Mouse (Mus musculus) G1E (cell line): ENCODE measurements around the gene Dclk2. TPM values are rescaled to one million over a fixed set of nuclear protein-coding genes. Genes with fewer than 3 reads are reported as not detected.

Experiments used
- ATAC-seq: 2 replicates; pipeline ENCODE4 v1.8.0; 2016; ENCODE audit warnings: mild to moderate bottlenecking; ENCODE audit not compliant: insufficient number of reproducible peaks, poor library complexity, low FRiP score, severe bottlenecking; ENCODE audit errors: extremely low read depth
- DNase-seq: peaks from one replicate; pipeline ENCODE4 v3.0.0; 2012; ENCODE audit warnings: low spot score
- H3K27me3 ChIP-seq: 2 replicates; pipeline ENCODE4 v1.6.1; 2012; ENCODE audit warnings: mild to moderate bottlenecking, low read length, inconsistent platforms; ENCODE audit not compliant: insufficient read depth
- H3K36me3 ChIP-seq: replicated peaks from 2 replicates; pipeline ENCODE3; 2012; ENCODE audit warnings: mild to moderate bottlenecking, inconsistent platforms
- H3K4me1 ChIP-seq: 2 replicates; pipeline ENCODE4 v1.6.1; 2012; ENCODE audit warnings: low read depth, low read length, inconsistent platforms, mixed read lengths; ENCODE audit not compliant: insufficient read depth
- H3K4me3 ChIP-seq: 2 replicates; pipeline ENCODE4 v1.5.1; 2012; ENCODE audit warnings: low read depth, mild to moderate bottlenecking, inconsistent platforms, low read length, moderate library complexity, mixed read lengths
- H3K9me3 ChIP-seq: replicated peaks from 2 replicates; pipeline ENCODE4 v1.6.1; 2012; ENCODE audit warnings: inconsistent platforms
- CTCF ChIP-seq: IDR thresholded peaks from 2 replicates; pipeline ENCODE4 v1.5.1; 2012; ENCODE audit warnings: low read depth, low read length, inconsistent platforms, mixed read lengths
- GATA1 ChIP-seq: IDR thresholded peaks from 2 replicates; pipeline ENCODE4 v1.6.1; 2012; ENCODE audit warnings: borderline replicate concordance, low read length, inconsistent platforms, mixed read lengths
- GATA2 ChIP-seq: IDR thresholded peaks from 2 replicates; pipeline ENCODE4 v1.6.1; 2012; ENCODE audit warnings: low read depth, low read length, inconsistent platforms, borderline replicate concordance
- POLR2AphosphoS5 ChIP-seq: IDR thresholded peaks from 2 replicates; pipeline ENCODE4 v1.6.1; 2012; ENCODE audit warnings: low read depth, low read length, inconsistent platforms; ENCODE audit not compliant: insufficient replicate concordance
- TAL1 ChIP-seq: conservative IDR thresholded peaks from 2 replicates; pipeline ENCODE4 v1.6.1; 2012; ENCODE audit warnings: low read depth, low read length, inconsistent platforms, mixed read lengths
- polyA plus RNA-seq: library from polyadenylated mRNA; stranded (reverse); fragments of >175 nt; gene quantifications from 2 replicates; pipeline ENCODE4 v1.2.3, GENCODE M21; 2012
- total RNA-seq, 2 experiments: library from RNA; stranded (forward) in 1 of 2; stranded (reverse) in 1 of 2; fragments of 200-1000 nt in 1 of 2; fragments of >200 nt in 1 of 2; fragmentation: Nextera tagmentation in 1 of 2; gene quantifications; 2 replicates each; pipeline ENCODE4 v1.2.3; 2014 to 2017

The Dclk2 gene
- total and polyA plus RNA-seq, 3 experiments, result 0.11 to 5.3 TPM; not detected in 1

DNA sequence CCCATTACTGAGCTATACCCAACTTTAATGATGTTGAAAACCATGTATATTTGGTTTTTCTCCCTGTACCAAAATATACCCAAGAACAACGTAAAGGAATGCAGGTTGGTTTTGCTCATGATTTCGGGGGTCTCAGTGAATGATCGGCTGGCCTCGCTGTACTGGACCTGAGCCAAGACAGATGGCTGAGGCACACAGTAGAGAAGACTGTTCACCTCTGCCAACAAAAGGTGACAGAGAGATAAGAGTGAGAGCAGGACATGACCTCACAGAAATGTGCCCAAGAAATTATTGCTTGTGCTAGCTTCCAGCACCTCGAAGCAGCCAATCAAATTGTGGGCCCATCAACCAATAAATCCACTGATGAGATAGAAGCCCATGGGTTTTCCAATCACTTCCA is 22.3 kb downstream of the Dclk2 start:
- peaks cover 3% of the 10 kb centered on the region; the same call in 1 of the 2 replicates for H3K27me3 ChIP-seq
- TF ChIP-seq TAL1 (no peak), GATA2 (no peak), CTCF (no peak), POLR2AphosphoS5 (no peak), GATA1 (no peak)
- no peaks in the 10 kb centered on the region for H3K36me3 ChIP-seq
- ATAC-seq, result no peak
- no peak overlapping the region for H3K4me3 ChIP-seq
- DNase-seq, result no peak
- H3K4me1 ChIP-seq, result no peaks in the 10 kb centered on the region
- H3K9me3 ChIP-seq, result no peaks in the 10 kb centered on the region

DNA sequence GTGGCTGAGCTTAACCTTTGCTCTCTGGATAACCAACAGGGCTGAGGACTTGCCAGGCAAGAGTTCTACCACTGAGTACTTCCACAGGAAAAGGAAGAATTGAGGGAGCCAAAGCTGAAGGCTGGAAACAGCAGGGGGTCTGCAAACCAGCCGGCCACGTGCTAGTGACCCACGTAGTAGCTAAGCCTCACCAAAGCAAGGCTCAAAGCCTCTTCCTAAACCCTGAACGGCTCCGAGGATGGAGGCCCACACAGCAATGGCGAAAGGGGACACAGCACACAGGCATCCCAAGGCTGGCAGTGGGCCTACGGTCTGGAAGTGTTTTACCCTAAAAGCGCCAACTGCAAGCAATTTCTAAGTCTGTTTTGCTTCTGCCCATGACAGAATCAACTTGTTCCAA is 23.1 kb downstream of the Dclk2 start:
- no peak for TF ChIP-seq POLR2AphosphoS5
- TF ChIP-seq GATA2, result no peak
- no peak for TF ChIP-seq CTCF
- TF ChIP-seq TAL1, result no peak
- ATAC-seq, result no peak
- H3K4me3 ChIP-seq, result no peak overlapping the region

DNA sequence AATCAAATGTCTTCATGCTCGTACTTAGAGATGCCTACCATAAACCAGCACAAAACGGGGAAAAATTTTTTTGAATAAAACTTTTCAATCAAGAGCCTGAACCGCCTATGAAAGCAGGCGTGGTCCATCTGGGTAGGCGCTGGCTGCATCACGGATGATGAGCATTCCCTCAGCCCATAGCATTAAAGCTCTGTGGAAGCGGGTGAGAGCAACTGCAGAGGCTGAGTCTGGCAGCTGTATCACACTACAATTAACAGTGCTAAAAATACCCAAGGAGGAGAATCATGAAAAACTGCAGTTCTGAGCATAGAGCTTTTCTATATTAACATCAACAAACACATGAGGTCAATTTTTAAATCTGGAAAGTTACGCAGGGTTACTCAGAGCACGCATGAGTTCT is 23.6 kb downstream of the Dclk2 start:
- H3K4me1 ChIP-seq, result no peaks in the 10 kb centered on the region
- H3K9me3 ChIP-seq, result no peaks in the 10 kb centered on the region
- TF ChIP-seq CTCF, result no peak
- no peak for TF ChIP-seq POLR2AphosphoS5
- no peak for TF ChIP-seq GATA1
- TF ChIP-seq GATA2, result no peak
- no peak for TF ChIP-seq TAL1
- ATAC-seq (no peak), DNase-seq (no peak)
- H3K27me3 ChIP-seq, result peaks cover 3% of the 10 kb centered on the region; the same call in 1 of the 2 replicates
- H3K36me3 ChIP-seq, result no peaks in the 10 kb centered on the region
- H3K4me3 ChIP-seq, result no peak overlapping the region

More for the DNA sequence above, 23.1 kb downstream of the Dclk2 start:
- Histone ChIP-seq H3K27me3 (peaks cover 3% of the 10 kb centered on the region; the same call in 1 of the 2 replicates), H3K4me1 (no peaks in the 10 kb centered on the region), H3K36me3 (no peaks in the 10 kb centered on the region), H3K9me3 (no peaks in the 10 kb centered on the region)
- no peak for DNase-seq

DNA sequence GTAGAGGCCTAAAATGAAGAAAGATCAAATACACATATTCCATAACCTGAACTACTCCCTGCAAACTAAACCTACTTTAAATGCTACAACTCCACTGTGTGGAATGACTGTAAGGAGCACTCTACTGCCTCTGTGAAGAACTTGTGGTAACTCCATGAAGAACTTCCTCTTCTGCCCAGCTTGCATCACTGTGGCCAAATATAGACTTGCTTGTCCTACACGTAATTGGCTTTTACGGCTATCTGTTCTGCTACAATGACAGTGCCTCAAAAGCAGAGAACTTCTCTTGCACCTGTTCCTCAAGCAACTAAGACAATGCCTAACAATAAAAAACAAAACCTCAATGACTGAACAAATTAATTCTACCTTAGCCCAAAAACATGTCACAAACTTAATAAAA is 26.2 kb downstream of the Dclk2 start:
- Histone ChIP-seq H3K9me3 (no peaks in the 10 kb centered on the region), H3K4me3 (no peak overlapping the region), H3K4me1 (no peaks in the 10 kb centered on the region), H3K27me3 (peaks cover 3% of the 10 kb centered on the region; the same call in 1 of the 2 replicates), H3K36me3 (no peaks in the 10 kb centered on the region)
- DNase-seq, result no peak
- no peak for ATAC-seq
- TF ChIP-seq CTCF, result no peak
- no peak for TF ChIP-seq GATA2
- no peak for TF ChIP-seq TAL1
- TF ChIP-seq POLR2AphosphoS5, result no peak
- no peak for TF ChIP-seq GATA1

DNA sequence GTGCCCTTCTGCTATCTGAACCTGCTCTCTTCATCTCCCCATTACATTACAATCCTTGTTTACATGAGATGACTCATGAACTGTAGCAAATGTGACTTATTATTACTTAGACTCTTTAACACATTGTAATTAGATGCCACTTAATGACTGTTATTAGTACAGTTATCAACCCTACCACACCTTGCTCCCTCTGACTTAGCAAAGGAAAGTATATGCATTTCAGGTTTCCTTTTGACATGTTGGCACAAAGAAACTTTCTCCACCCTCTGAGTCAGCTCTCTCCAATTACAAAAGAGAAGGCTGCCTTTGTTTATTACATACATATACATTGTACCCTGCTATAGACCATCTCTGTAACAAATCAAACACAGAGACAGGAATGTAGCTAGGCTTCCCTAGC is 33.1 kb downstream of the Dclk2 start:
- H3K4me1 ChIP-seq, result no peaks in the 10 kb centered on the region
- H3K36me3 ChIP-seq, result no peaks in the 10 kb centered on the region
- TF ChIP-seq CTCF, result no peak
- no peak for TF ChIP-seq GATA1
- TF ChIP-seq POLR2AphosphoS5, result no peak
- no peak for TF ChIP-seq GATA2
- no peak for TF ChIP-seq TAL1
- DNase-seq (no peak), ATAC-seq (no peak)
- no peaks in the 10 kb centered on the region for H3K9me3 ChIP-seq
- 0 out of 2 replicates have a peak, but pooled peaks cover 3% of the 10 kb centered on the region for H3K27me3 ChIP-seq
- H3K4me3 ChIP-seq, result no peak overlapping the region

DNA sequence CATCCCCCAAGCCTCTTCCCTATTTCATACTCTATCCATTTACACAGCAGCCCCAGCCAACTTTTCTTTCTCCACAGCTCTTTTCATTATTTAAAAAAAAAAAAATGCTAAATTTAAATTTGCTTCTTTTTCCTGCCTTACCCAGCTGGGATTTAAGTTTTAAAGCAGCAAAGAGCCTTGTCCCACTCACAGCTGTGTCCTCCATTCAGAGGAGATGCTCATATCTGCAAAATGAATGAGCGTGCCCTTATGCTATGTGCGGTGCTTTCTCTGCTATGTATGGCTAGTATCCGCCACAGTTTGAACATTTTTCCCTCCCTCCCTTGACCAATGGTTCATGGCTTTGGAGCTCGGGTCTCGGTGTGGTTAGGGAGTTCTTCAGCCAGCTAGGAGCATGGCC is 35.5 kb downstream of the Dclk2 start:
- Histone ChIP-seq H3K4me1 (no peaks in the 10 kb centered on the region), H3K27me3 (0 out of 2 replicates have a peak, but pooled peaks cover 6% of the 10 kb centered on the region), H3K9me3 (no peaks in the 10 kb centered on the region), H3K4me3 (no peak overlapping the region), H3K36me3 (no peaks in the 10 kb centered on the region)
- TF ChIP-seq TAL1 (no peak), GATA2 (no peak), POLR2AphosphoS5 (no peak), GATA1 (no peak), CTCF (no peak)
- DNase-seq (no peak), ATAC-seq (no peak)

DNA sequence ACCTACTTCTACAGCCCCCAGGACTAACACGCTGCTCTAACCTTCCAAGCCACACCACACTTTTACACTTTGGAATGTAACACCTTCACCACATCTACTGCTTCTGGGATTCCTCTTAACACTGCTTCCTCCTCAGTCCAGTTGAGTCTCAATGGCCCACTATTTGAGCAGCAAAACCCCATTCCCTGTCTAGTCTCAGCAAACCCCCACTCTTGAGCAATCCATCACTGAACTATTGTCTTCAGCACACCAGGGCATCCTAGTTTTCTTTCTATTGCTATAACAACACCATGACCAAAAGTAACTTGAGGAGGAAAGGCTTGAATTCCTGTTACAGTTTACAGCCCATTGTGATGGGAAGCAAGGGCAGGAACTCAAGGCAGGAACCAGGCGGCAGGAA is 36.2 kb downstream of the Dclk2 start:
- ATAC-seq (no peak), DNase-seq (no peak)
- no peak for TF ChIP-seq TAL1
- no peak for TF ChIP-seq CTCF
- TF ChIP-seq GATA1, result no peak
- Histone ChIP-seq H3K36me3 (no peaks in the 10 kb centered on the region), H3K9me3 (no peaks in the 10 kb centered on the region), H3K27me3 (0 out of 2 replicates have a peak, but pooled peaks cover 6% of the 10 kb centered on the region), H3K4me3 (no peak overlapping the region), H3K4me1 (no peaks in the 10 kb centered on the region)
